Mouse (Mus musculus) limb, embryonic 15.5 days (tissue): ENCODE results near the gene Olfr747. TPM values are rescaled to one million over a fixed set of nuclear protein-coding genes. Genes with fewer than 3 reads are reported as not detected.
"Not testable (repeated sequence)": the region's sequence is repeated elsewhere in the genome, so short reads cannot be mapped to it uniquely, and the experiment has no call there.

Experiments
- ATAC-seq: fragments of 200-750 bp; cut with Nextera tagmentation; 2 replicates; pipeline ENCODE4 v1.8.0; 2017; ENCODE audit warnings: low read depth, moderate TSS enrichment; ENCODE audit not compliant: insufficient number of reproducible peaks, low FRiP score, low TSS enrichment
- H3K27ac ChIP-seq: fragments of 300-500 bp; sonication (generic); 2 replicates; pipeline ENCODE4 v1.5.1; 2015; ENCODE audit warnings: moderate library complexity, mild to moderate bottlenecking, inconsistent platforms
- H3K27me3 ChIP-seq: fragments of 300-500 bp; sonication (generic); 2 replicates; pipeline ENCODE4 v1.6.1; 2015; ENCODE audit warnings: inconsistent platforms
- H3K36me3 ChIP-seq: fragments of 300-500 bp; sonication (generic); 2 replicates; pipeline ENCODE4 v1.6.1; 2015; ENCODE audit warnings: inconsistent platforms
- H3K4me1 ChIP-seq: fragments of 300-500 bp; sonication (generic); 2 replicates; pipeline ENCODE4 v1.6.1; 2015; ENCODE audit warnings: inconsistent platforms
- H3K4me2 ChIP-seq: fragments of 300-500 bp; sonication (generic); 2 replicates; pipeline ENCODE4 v1.6.1; 2015; ENCODE audit warnings: mild to moderate bottlenecking, inconsistent platforms
- H3K4me3 ChIP-seq: fragments of 300-500 bp; sonication (generic); 2 replicates; pipeline ENCODE4 v1.5.1; 2015; ENCODE audit warnings: mild to moderate bottlenecking, inconsistent platforms
- H3K9ac ChIP-seq: fragments of 300-500 bp; sonication (generic); 2 replicates; pipeline ENCODE4 v1.6.1; 2015; ENCODE audit warnings: inconsistent platforms
- H3K9me3 ChIP-seq: fragments of 300-500 bp; sonication (generic); 2 replicates; pipeline ENCODE4 v1.6.1; 2016; ENCODE audit warnings: inconsistent platforms
- WGBS: fragments of 180-500 bp; shearing (Covaris S2); methylation state at CpG from one replicate; pipeline ENCODE4 v1.1.7; 2015; 5-methylcytosine and 5-hydroxymethylcytosine counted together
- polyA plus RNA-seq: library from polyadenylated mRNA; unstranded; fragments of >200 nt; fragmentation: Nextera tagmentation; extraction: Ambion mirVana; gene quantifications from 2 replicates; pipeline ENCODE4 v1.2.1, GENCODE M21; 2015

Olfr747 gene
- polyA plus RNA-seq: not detected in 2 replicates

DNA sequence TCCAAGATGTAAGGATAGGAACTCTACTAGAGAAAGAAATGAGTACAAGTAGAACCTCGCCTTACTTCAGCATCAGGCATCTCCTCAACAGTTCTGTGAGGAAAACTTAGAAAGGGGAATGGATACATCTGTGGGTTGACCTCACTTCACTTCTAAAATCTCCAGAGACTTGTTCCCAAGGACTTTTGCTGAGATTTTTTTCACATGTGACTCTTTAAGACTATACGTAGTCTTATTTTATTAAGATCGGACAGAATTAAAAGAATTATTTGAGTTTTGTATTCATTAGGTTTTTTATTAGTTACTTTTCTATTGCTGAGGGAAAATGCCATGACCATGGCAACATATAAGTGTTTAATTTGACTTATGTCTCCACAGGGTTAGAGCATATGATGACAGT lies at the start of gene Olfr747:
Gene Olfr747 (minus strand): TSS at position 101 of the 400 bp plus-strand sequence.
- no peak for ATAC-seq
- Histone ChIP-seq H3K36me3 (no peaks in the 10 kb centered on the region), H3K4me1 (no peaks in the 10 kb centered on the region), H3K4me2 (no peak within 1 kb of the TSS), H3K9me3 (no peaks in the 10 kb centered on the region), H3K9ac (no peak within 1 kb of the TSS), H3K4me3 (no peak within 1 kb of the TSS), H3K27ac (no peak within 1 kb of the TSS), H3K27me3 (no peaks in the 10 kb centered on the region)
- WGBS: 84% methylated on average over 3 of the region's 3 CpGs

GRCm38 (mm10) chr14:50741584-50741983 lies 48.6 kb upstream of the Olfr747 start:
- WGBS: 69% methylated on average over 2 of the region's 2 CpGs
- Histone ChIP-seq H3K4me3 (no peak overlapping the region), H3K4me1 (no peaks in the 10 kb centered on the region), H3K9me3 (no peaks in the 10 kb centered on the region), H3K36me3 (no peaks in the 10 kb centered on the region), H3K27ac (no peak overlapping the region), H3K27me3 (no peaks in the 10 kb centered on the region), H3K4me2 (no peak overlapping the region), H3K9ac (no peak overlapping the region)
- no peak for ATAC-seq

- Histone ChIP-seq H3K27ac (no peak overlapping the region), H3K4me1 (no peaks in the 10 kb centered on the region), H3K4me2 (no peak overlapping the region), H3K9ac (no peak overlapping the region), H3K36me3 (no peaks in the 10 kb centered on the region), H3K4me3 (no peak overlapping the region), H3K27me3 (no peaks in the 10 kb centered on the region), H3K9me3 (no peaks in the 10 kb centered on the region)
- ATAC-seq: no peak
- 64% methylated on average over 2 of the region's 2 CpGs for WGBS
Measured at GRCm38 (mm10) chr14:50740334-50740733, 47.3 kb upstream of the Olfr747 start.

DNA sequence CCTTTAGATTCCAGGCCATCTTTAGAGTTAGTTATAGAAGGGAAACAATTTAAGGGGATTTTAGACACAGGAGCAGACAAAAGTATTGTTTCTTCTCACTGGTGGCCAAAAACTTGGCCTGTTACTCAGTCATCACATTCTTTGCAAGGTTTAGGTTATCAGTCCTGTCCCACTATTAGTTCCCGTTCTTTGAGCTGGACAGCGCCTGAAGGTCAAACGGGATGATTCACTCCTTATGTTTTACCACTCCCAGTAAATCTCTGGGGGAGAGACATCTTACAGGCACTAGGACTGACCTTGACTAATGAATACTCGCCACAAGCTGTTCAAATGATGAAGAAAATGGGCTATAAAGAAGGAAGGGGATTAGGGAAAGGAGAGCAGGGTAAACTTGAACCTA lies 29.4 kb upstream of the Olfr747 start:
- H3K4me3 ChIP-seq, H3K27me3 ChIP-seq, H3K9ac ChIP-seq, H3K36me3 ChIP-seq, H3K27ac ChIP-seq, H3K9me3 ChIP-seq, ATAC-seq, H3K4me1 ChIP-seq, H3K4me2 ChIP-seq: not testable (repeated sequence)
- 88% methylated on average over 4 of the region's 4 CpGs for WGBS

GRCm38 (mm10) chr14:50719875-50720274 lies 26.9 kb upstream of the Olfr747 start:
- not testable (repeated sequence) for ATAC-seq, H3K36me3 ChIP-seq, H3K9ac ChIP-seq, H3K4me2 ChIP-seq, H3K4me3 ChIP-seq, H3K9me3 ChIP-seq, H3K27me3 ChIP-seq, H3K27ac ChIP-seq, H3K4me1 ChIP-seq
- 88% methylated on average over 15 of the region's 15 CpGs for WGBS

DNA sequence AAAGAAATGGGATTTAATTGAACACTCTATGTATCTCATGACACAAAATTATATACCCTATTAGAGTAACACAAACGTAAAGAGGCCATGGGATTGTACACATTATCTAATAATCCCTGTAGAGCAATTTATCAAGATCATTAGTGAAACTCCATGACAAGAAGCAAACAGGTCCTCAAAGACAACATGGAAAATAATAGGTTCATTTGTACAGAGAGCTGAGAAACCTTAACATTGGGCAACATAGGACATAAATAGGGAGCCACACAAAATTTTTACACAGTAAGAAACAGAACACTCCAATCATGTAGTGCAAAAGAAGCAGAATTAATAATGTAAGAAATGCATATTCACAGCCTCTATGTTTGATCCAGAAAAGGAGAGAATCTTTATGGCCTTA lies 14.1 kb upstream of the Olfr747 start, which contains the start of gene Olfr748:
Gene Olfr748 (plus strand): TSS at position 301 of the 400 bp plus-strand sequence.
- Histone ChIP-seq H3K4me2 (no peak within 1 kb of the TSS), H3K27ac (no peak within 1 kb of the TSS), H3K4me1 (no peaks in the 10 kb centered on the region), H3K9ac (no peak within 1 kb of the TSS), H3K27me3 (no peaks in the 10 kb centered on the region), H3K4me3 (no peak within 1 kb of the TSS), H3K9me3 (no peaks in the 10 kb centered on the region), H3K36me3 (no peaks in the 10 kb centered on the region)
- no peak for ATAC-seq
- 66% methylated on average over 1 of the region's 1 CpGs for WGBS

GRCm38 (mm10) chr14:50646783-50647182 lies 46.2 kb downstream of the Olfr747 start, which contains the start of gene Olfr746:
Gene Olfr746 (plus strand): TSS chr14:50647083.
- no peaks in the 10 kb centered on the region for H3K27me3 ChIP-seq
- no peak within 1 kb of the TSS for H3K27ac ChIP-seq
- H3K9ac ChIP-seq: no peak within 1 kb of the TSS
- no peaks in the 10 kb centered on the region for H3K4me1 ChIP-seq
- ATAC-seq: no peak
- H3K4me2 ChIP-seq: no peak within 1 kb of the TSS
- H3K9me3 ChIP-seq: no peaks in the 10 kb centered on the region
- H3K36me3 ChIP-seq: no peaks in the 10 kb centered on the region
- no peak within 1 kb of the TSS for H3K4me3 ChIP-seq

DNA sequence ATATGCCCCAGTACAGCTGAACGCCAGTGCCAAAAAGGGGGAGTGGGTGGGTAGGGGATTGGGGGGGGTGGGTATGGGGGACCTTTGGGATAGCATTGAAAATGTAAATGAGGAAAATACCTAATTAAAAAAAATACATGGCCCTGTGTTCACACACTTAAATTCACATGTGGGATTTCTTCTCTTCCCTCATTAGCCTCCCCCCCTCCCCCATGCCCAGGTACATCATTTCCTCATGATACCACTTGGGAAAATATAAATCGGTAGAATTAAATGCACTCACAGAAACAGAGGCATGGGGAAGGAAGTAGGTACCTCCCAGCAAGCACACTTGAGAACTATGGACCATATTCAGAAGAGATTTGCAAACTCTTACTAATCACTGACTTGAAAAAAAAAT lies 53.9 kb downstream of the Olfr747 start, which contains the start of gene Olfr745:
Gene Olfr745 (plus strand): TSS at position 301 of the 400 bp plus-strand sequence.
- Histone ChIP-seq H3K36me3 (no peaks in the 10 kb centered on the region), H3K9ac (no peak within 1 kb of the TSS), H3K4me3 (no peak within 1 kb of the TSS), H3K4me2 (no peak within 1 kb of the TSS), H3K4me1 (no peaks in the 10 kb centered on the region), H3K27me3 (no peaks in the 10 kb centered on the region), H3K9me3 (no peaks in the 10 kb centered on the region), H3K27ac (no peak within 1 kb of the TSS)
- ATAC-seq: no peak
- WGBS: 89% methylated on average over 2 of the region's 2 CpGs

Other genes with a start within 250 kb of the Olfr747 start
- gene Olfr740, start 247.7 kb downstream of the Olfr747 start, polyA plus RNA-seq: not detected in 2 replicates
- gene Olfr741, start 220.5 kb downstream of the Olfr747 start, polyA plus RNA-seq: not detected in 2 replicates
- gene Olfr742, start 189.6 kb downstream of the Olfr747 start, polyA plus RNA-seq: not detected in 2 replicates
- gene Olfr743, start 171.4 kb downstream of the Olfr747 start, polyA plus RNA-seq: not detected in 2 replicates
- gene Olfr744, start 78.3 kb downstream of the Olfr747 start, polyA plus RNA-seq: not detected in 2 replicates
- not detected in 2 replicates for gene Olfr745, start 53.8 kb downstream of the Olfr747 start, polyA plus RNA-seq
- gene Olfr746, start 46.1 kb downstream of the Olfr747 start, polyA plus RNA-seq: not detected in 2 replicates
- gene Olfr748, start 14.2 kb upstream of the Olfr747 start, polyA plus RNA-seq: not detected in 2 replicates
- gene Olfr749, start 51.9 kb upstream of the Olfr747 start, polyA plus RNA-seq: not detected in 2 replicates
- gene Ttc5, start 92.3 kb upstream of the Olfr747 start, polyA plus RNA-seq: 59.8 and 63.1 TPM in 2 replicates
- gene Ccnb1ip1, start 114.5 kb upstream of the Olfr747 start, polyA plus RNA-seq: not detected in 2 replicates
- gene Parp2, start 114.6 kb upstream of the Olfr747 start, polyA plus RNA-seq: 52.0 and 52.3 TPM in 2 replicates
- gene Tep1, start 177.4 kb upstream of the Olfr747 start, polyA plus RNA-seq: 5.0 and 6.2 TPM in 2 replicates
- gene Klhl33, start 204.3 kb upstream of the Olfr747 start, polyA plus RNA-seq: 0.10 and 0.12 TPM in 2 replicates
- gene Osgep, start 231.7 kb upstream of the Olfr747 start, polyA plus RNA-seq: 145 and 148 TPM in 2 replicates
- 188 TPM in 2 replicates for gene Apex1, start 231.8 kb upstream of the Olfr747 start, polyA plus RNA-seq
- 45.3 and 56.0 TPM in 2 replicates for gene Pip4p1, start 237.7 kb upstream of the Olfr747 start, polyA plus RNA-seq
- gene Pnp, start 237.9 kb upstream of the Olfr747 start, polyA plus RNA-seq: 52.0 and 54.8 TPM in 2 replicates